Mouse (Mus musculus): Measurements from ENCODE around the gene 4921536K21Rik. TPM values are rescaled to one million over a fixed set of nuclear protein-coding genes. Genes with fewer than 3 reads are reported as not detected.

The 4921536K21Rik gene
- polyA plus RNA-seq, 1 experiment from 2014 or later: not detected

DNA sequence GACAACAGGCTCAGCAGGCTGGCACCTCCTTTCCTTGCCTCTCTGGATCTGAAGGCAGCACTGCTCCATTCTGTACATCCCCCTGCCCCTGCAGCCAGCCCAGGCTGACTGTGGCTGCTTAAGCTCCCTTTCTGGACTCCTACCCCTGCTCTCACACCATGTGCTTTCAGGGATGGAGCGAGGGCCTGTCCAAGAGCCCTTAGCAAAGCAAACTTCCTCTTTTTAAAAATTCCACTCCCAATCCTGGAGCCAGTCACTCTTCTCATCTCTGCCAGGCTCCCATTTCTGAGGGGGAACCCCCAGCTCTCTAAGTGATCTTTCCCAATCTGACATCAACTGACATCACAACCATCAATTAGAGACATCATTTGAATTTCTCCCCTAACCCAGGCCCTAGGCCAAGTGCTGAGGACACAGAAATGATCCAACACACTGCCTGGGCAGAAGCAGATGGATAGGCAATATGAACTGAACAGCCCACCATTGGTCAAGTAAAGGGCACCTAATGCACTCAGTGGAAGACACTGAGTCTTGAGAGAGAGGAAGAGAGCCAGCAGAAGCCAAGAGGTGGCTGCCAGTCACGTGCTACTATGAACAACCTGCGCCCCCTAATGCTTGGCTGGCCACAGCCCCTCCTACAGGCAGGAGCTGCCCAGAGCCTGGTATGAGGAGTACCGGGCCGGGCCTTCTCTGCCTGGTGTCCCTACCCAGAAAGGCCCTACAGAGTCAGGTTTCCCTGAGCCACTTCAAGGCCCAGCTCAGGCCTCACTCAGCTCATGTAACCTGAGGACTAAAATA is 15.8 kb upstream of the 4921536K21Rik start:
- no peak overlapping the region for H3K4me3 ChIP-seq (replicated peaks)
- DNase-seq: no peak
- no peak overlapping the region for H3K27ac ChIP-seq
- no peaks in the 10 kb centered on the region for H3K9me3 ChIP-seq (replicated peaks)
- ATAC-seq (ENCODE audit: low read depth): no peak
- peaks cover 48% of the 10 kb centered on the region for H3K27me3 ChIP-seq
- H3K36me3 ChIP-seq: no peaks in the 10 kb centered on the region
- peaks cover 24% of the 10 kb centered on the region for H3K4me1 ChIP-seq (replicated peaks)
- WGBS (ENCODE audit: insufficient replicate concordance): 45% methylated on average over 5 of the region's 5 CpGs
- no peak overlapping the region for H3K4me2 ChIP-seq
- no peak overlapping the region for H3K9ac ChIP-seq

DNA sequence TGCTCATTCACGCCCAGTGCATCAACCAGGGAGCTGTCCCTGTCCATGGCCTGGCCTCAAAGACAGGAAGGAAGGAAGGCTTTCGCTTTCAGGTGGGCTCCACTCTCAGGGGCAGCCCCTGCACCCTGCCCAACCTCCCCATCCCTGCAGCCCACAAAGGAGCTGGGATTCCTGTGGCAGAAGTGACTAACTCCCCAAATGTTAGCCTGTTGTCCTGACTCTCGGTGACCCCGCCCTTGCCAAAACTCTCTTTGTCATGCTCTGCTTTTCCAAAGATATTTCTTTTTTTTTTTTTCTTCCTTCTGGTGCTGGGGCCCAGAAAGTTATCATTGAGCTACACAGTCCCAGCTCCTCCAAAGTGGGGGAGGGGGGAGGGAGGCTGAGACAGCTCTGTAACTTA is 14.3 kb upstream of the 4921536K21Rik start:
- Histone ChIP-seq H3K9me3 (replicated peaks) (no peaks in the 10 kb centered on the region), H3K4me2 (no peak overlapping the region), H3K36me3 (no peaks in the 10 kb centered on the region), H3K4me1 (replicated peaks) (peaks cover 19% of the 10 kb centered on the region), H3K9ac (no peak overlapping the region), H3K4me3 (replicated peaks) (no peak overlapping the region), H3K27me3 (peaks cover 36% of the 10 kb centered on the region), H3K27ac (no peak overlapping the region)
- DNase-seq (no peak), ATAC-seq (ENCODE audit: low read depth) (no peak)
- 61% methylated on average over 4 of the region's 4 CpGs for WGBS (ENCODE audit: insufficient replicate concordance)

DNA sequence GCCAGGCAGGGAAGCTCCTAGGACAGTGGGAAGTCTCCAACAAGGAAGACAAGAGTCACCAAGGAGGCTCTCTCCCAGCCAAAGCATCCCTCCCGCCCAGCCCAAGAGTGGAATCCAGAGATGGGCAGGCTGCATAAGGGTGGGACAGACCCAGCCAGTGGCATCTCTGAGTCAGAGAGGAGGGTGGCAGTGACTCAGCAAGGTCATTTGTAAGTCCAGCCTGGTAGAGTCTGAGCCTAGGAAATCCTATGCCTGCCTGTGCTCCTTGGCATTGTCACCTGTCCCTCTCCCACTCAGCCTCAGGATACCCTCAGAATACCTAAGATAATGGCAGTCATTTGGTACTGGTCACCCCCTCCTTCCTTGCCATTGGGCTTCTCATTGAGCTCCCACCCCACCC is 10.5 kb upstream of the 4921536K21Rik start:
- H3K27me3 ChIP-seq: 0 out of 2 replicates have a peak, but pooled peaks cover 3% of the 10 kb centered on the region
- H3K9me3 ChIP-seq (replicated peaks): no peaks in the 10 kb centered on the region
- H3K4me2 ChIP-seq: no peak overlapping the region
- DNase-seq: no peak
- H3K4me3 ChIP-seq (replicated peaks): no peak overlapping the region
- no peak for ATAC-seq (ENCODE audit: low read depth)
- H3K9ac ChIP-seq: no peak overlapping the region
- H3K36me3 ChIP-seq: no peaks in the 10 kb centered on the region
- WGBS (ENCODE audit: insufficient replicate concordance): 64% methylated on average over 1 of the region's 1 CpGs
- H3K27ac ChIP-seq: no peak overlapping the region
- H3K4me1 ChIP-seq (replicated peaks): no peaks in the 10 kb centered on the region

DNA sequence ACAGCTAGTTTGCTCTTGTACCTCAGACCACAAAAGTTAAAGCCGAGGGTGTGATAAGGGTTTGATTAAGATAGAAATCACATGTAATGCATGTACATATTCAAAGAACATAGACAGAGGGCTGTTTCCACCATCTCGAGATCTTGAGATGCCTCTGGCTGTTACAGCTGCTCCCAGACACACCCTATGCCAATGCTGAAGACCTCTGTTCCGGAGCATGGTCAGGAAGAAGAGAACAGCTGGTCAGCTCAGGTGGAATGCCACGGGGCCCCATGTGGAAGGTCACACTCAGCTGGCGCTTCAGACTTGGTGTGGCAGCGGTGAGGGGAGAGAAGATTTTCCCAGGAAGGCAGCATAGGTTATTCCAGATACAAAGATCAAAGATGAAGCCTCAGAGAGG is 9.8 kb upstream of the 4921536K21Rik start:
- ATAC-seq (ENCODE audit: low read depth): no peak
- whole genome bisulfite sequencing (ENCODE audit: insufficient replicate concordance): 64% methylated on average over 6 of the region's 6 CpGs
- Histone ChIP-seq H3K27ac (no peak overlapping the region), H3K36me3 (no peaks in the 10 kb centered on the region), H3K9ac (no peak overlapping the region), H3K4me2 (no peak overlapping the region), H3K27me3 (0 out of 2 replicates have a peak, but pooled peaks cover 3% of the 10 kb centered on the region), H3K4me1 (replicated peaks) (no peaks in the 10 kb centered on the region), H3K4me3 (replicated peaks) (no peak overlapping the region), H3K9me3 (replicated peaks) (no peaks in the 10 kb centered on the region)
- no peak for DNase-seq

DNA sequence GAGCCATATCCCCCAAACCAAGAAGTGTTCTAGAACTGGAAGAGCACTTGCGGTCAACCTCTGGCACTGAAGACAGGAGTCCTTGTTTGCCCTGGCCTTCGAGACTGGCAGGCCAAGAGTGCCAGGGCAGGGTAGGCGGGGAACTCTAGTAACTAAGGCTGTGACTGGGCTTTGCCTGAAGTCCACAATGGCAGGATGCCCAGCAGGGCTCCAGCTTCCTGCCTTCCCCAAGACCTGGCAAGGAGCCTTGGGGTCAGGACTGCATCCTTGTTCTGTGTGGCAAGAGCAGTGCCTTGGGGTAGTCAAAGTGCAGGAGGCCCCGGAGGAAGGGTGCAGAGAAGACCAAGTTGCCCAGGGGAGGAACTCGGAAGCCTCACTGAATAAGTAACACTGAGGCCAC is 8.1 kb upstream of the 4921536K21Rik start:
- H3K4me2 ChIP-seq: no peak overlapping the region
- H3K9me3 ChIP-seq (replicated peaks): no peaks in the 10 kb centered on the region
- 0 out of 2 replicates have a peak, but pooled peaks cover 3% of the 10 kb centered on the region for H3K27me3 ChIP-seq
- 63% methylated on average over 5 of the region's 5 CpGs for whole genome bisulfite sequencing (ENCODE audit: insufficient replicate concordance)
- no peak for ATAC-seq (ENCODE audit: low read depth)
- no peak overlapping the region for H3K4me3 ChIP-seq (replicated peaks)
- DNase-seq: no peak
- H3K9ac ChIP-seq: no peak overlapping the region
- no peak overlapping the region for H3K27ac ChIP-seq
- H3K4me1 ChIP-seq (replicated peaks): no peaks in the 10 kb centered on the region
- H3K36me3 ChIP-seq: no peaks in the 10 kb centered on the region

DNA sequence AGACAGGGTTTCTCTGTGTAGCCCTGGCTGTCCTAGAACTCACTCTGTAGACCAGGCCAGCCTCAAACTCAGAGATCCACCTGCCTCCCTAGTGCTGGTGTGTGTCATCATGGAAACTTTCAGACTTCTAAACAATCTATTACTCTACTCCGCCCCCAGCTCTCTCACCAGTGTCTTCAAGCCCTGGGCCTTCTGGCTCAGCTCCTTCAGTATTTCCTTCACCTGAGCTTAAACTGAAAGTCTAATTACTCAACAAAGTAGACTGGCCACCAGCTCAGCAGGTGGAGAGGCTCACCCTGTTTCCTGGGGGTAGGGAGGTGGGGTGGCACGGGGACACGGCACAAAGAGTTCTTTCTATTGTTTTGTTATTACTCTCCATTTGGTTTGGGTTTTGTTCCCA is 7.6 kb upstream of the 4921536K21Rik start:
- WGBS (ENCODE audit: insufficient replicate concordance): 69% methylated on average over 3 of the region's 3 CpGs
- H3K27ac ChIP-seq: no peak overlapping the region
- H3K9ac ChIP-seq: no peak overlapping the region
- no peaks in the 10 kb centered on the region for H3K36me3 ChIP-seq
- no peak overlapping the region for H3K4me2 ChIP-seq
- H3K4me1 ChIP-seq (replicated peaks): no peaks in the 10 kb centered on the region
- H3K9me3 ChIP-seq (replicated peaks): no peaks in the 10 kb centered on the region
- 0 out of 2 replicates have a peak, but pooled peaks cover 3% of the 10 kb centered on the region for H3K27me3 ChIP-seq
- DNase-seq: no peak
- ATAC-seq (ENCODE audit: low read depth): no peak
- no peak overlapping the region for H3K4me3 ChIP-seq (replicated peaks)

DNA sequence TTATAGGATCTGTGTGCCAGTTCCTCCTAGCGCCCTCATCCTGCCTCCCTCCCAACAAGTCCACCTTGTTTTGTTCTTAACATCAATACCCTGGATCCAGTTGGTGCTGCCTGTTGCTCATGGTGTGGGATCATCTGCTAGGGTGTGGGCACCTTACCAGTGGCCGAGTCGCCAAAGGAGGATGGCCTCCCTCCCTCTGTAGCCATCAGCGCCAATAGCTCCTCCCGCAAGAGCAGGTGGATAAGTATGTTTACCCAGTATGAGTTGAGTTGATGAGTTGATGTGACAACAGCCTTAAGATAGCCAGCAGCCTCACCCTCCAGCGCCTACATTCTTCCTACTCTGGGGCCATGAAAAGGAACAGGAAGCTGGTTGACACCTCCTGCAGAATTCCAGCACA is 5.4 kb upstream of the 4921536K21Rik start:
- no peak overlapping the region for H3K9ac ChIP-seq
- no peak overlapping the region for H3K4me3 ChIP-seq (replicated peaks)
- H3K4me2 ChIP-seq: no peak overlapping the region
- H3K27ac ChIP-seq: no peak overlapping the region
- no peaks in the 10 kb centered on the region for H3K9me3 ChIP-seq (replicated peaks)
- H3K27me3 ChIP-seq: no peaks in the 10 kb centered on the region
- no peaks in the 10 kb centered on the region for H3K36me3 ChIP-seq
- ATAC-seq (ENCODE audit: low read depth) (no peak), DNase-seq (no peak)
- H3K4me1 ChIP-seq (replicated peaks): peaks cover 3% of the 10 kb centered on the region
- 56% methylated on average over 6 of the region's 6 CpGs for WGBS (ENCODE audit: insufficient replicate concordance)

DNA sequence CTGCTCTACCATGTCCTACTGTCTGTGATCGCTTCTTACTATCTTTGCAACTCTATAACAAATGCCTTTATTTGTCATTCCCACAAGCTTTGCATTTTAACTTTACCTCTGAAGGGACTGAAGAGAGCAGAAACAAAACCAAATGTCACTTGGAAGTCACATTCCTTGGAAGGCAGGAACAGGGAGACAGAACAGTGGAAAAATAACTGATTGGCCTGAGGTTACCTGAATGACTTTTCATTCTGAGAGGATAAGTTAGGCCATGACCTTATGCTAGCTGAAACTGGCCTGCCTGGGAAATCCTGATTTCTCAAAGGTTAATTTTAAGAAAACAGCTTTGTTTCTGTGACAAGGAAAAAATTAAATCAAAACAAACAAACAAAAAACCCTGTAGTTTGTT is 1.0 kb upstream of the 4921536K21Rik start:
- H3K9me3 ChIP-seq (replicated peaks): no peaks in the 10 kb centered on the region
- H3K4me3 ChIP-seq (replicated peaks): no peak overlapping the region
- H3K4me2 ChIP-seq: no peak overlapping the region
- H3K9ac ChIP-seq: no peak overlapping the region
- H3K36me3 ChIP-seq: no peaks in the 10 kb centered on the region
- no peak for ATAC-seq (ENCODE audit: low read depth)
- peaks cover 13% of the 10 kb centered on the region for H3K4me1 ChIP-seq (replicated peaks)
- DNase-seq: no peak
- no peak overlapping the region for H3K27ac ChIP-seq
- no peaks in the 10 kb centered on the region for H3K27me3 ChIP-seq
- 65% methylated on average over 1 of the region's 1 CpGs for WGBS (ENCODE audit: insufficient replicate concordance)

DNA sequence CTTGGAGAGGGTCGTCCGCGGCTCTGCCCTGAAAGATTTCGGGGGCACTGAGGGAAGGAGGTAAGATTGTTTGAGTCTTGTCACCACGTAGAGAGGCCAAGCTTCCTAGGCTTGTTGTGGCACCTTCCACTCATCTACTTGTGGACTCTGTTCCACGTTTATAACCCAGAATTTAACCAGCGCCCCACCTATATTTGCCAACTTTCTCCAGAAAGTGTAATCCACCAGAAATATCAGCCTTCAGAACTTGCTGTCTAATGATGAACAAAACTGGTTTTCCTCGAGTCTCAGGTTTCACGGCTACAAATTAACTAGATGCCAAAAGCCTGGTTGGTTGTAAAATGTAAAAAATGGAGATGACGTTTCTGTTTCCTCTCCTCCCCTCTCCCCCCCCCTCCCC is 560 bp upstream of the 4921536K21Rik start:
- Histone ChIP-seq H3K4me2 (peak overlapping the region; percentile 74), H3K4me1 (replicated peaks) (peaks cover 13% of the 10 kb centered on the region), H3K27me3 (no peaks in the 10 kb centered on the region), H3K4me3 (replicated peaks) (peak overlapping the region; percentile 55), H3K9me3 (replicated peaks) (no peaks in the 10 kb centered on the region), H3K27ac (no peak overlapping the region), H3K9ac (peak overlapping the region; percentile 55), H3K36me3 (no peaks in the 10 kb centered on the region)
- DNase-seq (no peak), ATAC-seq (ENCODE audit: low read depth) (0 out of 2 replicates have a peak, but pooled peaks have one; percentile 10)
- 5% methylated on average over 10 of the region's 10 CpGs for WGBS (ENCODE audit: insufficient replicate concordance)

DNA sequence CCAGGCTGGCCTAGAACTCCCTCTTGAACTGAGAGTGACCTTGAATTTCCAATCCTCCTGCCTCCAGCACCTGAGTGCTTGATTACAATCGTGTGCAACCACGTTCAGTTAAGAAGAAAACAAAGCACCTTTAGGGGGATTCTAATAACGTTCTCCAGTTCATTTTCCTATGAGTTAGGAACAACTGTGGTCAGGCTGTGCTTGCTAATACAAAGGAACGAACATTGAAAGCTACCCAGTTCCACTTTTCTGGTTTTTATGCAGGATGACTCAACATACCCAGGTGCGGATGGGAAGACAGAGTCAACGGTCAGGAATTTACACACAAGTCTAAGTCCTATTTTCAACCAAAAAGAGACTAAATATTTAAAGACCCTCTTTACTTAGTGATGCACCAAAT is 928 bp downstream of the 4921536K21Rik start:
- no peak overlapping the region for H3K27ac ChIP-seq
- peaks cover 7% of the 10 kb centered on the region for H3K27me3 ChIP-seq
- H3K9ac ChIP-seq: no peak overlapping the region
- DNase-seq (no peak), ATAC-seq (ENCODE audit: low read depth) (no peak)
- no peaks in the 10 kb centered on the region for H3K9me3 ChIP-seq (replicated peaks)
- 54% methylated on average over 6 of the region's 6 CpGs for WGBS (ENCODE audit: insufficient replicate concordance)
- no peaks in the 10 kb centered on the region for H3K36me3 ChIP-seq
- peaks cover 13% of the 10 kb centered on the region for H3K4me1 ChIP-seq (replicated peaks)
- no peak overlapping the region for H3K4me3 ChIP-seq (replicated peaks)
- peak overlapping the region; percentile 74; the same call in 1 of the 2 replicates for H3K4me2 ChIP-seq

DNA sequence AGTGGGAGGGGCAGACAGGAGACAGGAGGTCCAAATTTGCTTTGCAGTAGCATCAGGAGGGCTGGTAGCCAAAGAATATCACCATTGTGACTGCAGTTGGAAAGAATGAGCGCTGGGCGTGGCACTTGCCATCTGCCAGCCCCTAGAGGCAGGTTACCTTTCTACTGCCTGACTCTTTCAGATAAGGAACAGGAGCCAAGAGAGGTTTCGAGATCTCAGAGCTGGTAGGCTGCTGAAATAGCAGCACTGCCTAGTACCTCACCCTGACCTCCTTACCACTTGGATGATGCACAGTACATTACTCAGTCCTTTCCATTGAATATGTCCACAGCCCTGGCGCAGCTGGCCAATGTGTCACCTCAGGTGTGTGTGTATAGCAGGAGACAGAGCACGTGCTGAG is 7.6 kb downstream of the 4921536K21Rik start:
- Histone ChIP-seq H3K27me3 (peaks cover 13% of the 10 kb centered on the region), H3K4me3 (replicated peaks) (no peak overlapping the region), H3K9ac (no peak overlapping the region), H3K9me3 (replicated peaks) (no peaks in the 10 kb centered on the region), H3K27ac (no peak overlapping the region), H3K36me3 (no peaks in the 10 kb centered on the region), H3K4me2 (peak overlapping the region; percentile 6; the same call in 1 of the 2 replicates), H3K4me1 (replicated peaks) (peaks cover 25% of the 10 kb centered on the region)
- WGBS (ENCODE audit: insufficient replicate concordance): 37% methylated on average over 5 of the region's 5 CpGs
- peak; percentile 95 for ATAC-seq (ENCODE audit: low read depth)
- DNase-seq: peak; percentile 53

DNA sequence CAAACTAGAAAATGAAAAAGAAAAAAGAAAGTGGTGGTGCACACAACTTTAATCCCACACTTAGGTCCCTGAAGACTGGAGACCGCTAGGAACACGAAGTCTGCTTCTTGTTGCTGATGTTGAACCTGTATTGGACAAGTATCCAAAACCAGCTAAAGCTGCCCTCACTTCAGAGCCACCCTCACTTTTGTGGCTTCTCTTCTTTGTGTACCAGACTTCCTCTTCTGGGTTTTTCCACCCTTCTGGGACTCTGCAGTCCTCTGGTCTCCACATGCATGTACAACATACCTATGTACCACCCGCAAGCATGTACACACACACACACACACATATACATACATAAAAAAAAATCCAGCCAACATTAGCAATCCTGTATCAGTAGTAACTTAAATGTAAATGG is 11.2 kb downstream of the 4921536K21Rik start:
- WGBS (ENCODE audit: insufficient replicate concordance): 54% methylated on average over 3 of the region's 3 CpGs
- DNase-seq: no peak

More for the DNA sequence above, 11.2 kb downstream of the 4921536K21Rik start:
- H3K9ac ChIP-seq: no peak overlapping the region
- H3K27me3 ChIP-seq: peaks cover 13% of the 10 kb centered on the region; the same call in 1 of the 2 replicates
- no peaks in the 10 kb centered on the region for H3K36me3 ChIP-seq
- no peak overlapping the region for H3K4me3 ChIP-seq (replicated peaks)
- H3K27ac ChIP-seq: no peak overlapping the region
- peaks cover 25% of the 10 kb centered on the region for H3K4me1 ChIP-seq (replicated peaks)
- no peak overlapping the region for H3K4me2 ChIP-seq
- ATAC-seq (ENCODE audit: low read depth): no peak
- H3K9me3 ChIP-seq (replicated peaks): no peaks in the 10 kb centered on the region
